Mouse (Mus musculus) G1E (cell line): ENCODE results near the gene Txndc11.

Experiments
- CTCF ChIP-seq: IDR thresholded peaks from 2 replicates; pipeline ENCODE4 v1.5.1; 2012; ENCODE audit warnings: low read depth, low read length, inconsistent platforms, mixed read lengths
- GATA1 ChIP-seq: IDR thresholded peaks from 2 replicates; pipeline ENCODE4 v1.6.1; 2012; ENCODE audit warnings: borderline replicate concordance, low read length, inconsistent platforms, mixed read lengths
- GATA2 ChIP-seq: IDR thresholded peaks from 2 replicates; pipeline ENCODE4 v1.6.1; 2012; ENCODE audit warnings: low read depth, low read length, inconsistent platforms, borderline replicate concordance
- POLR2AphosphoS5 ChIP-seq: IDR thresholded peaks from 2 replicates; pipeline ENCODE4 v1.6.1; 2012; ENCODE audit warnings: low read depth, low read length, inconsistent platforms; ENCODE audit not compliant: insufficient replicate concordance
- TAL1 ChIP-seq: conservative IDR thresholded peaks from 2 replicates; pipeline ENCODE4 v1.6.1; 2012; ENCODE audit warnings: low read depth, low read length, inconsistent platforms, mixed read lengths

- no peak for TF ChIP-seq CTCF
- no peak for TF ChIP-seq GATA1
- no peak for TF ChIP-seq TAL1
- TF ChIP-seq POLR2AphosphoS5, result no peak
- no peak for TF ChIP-seq GATA2
These were observed 64.6 kb downstream of the Txndc11 start for GRCm38 (mm10) chr16:11069710-11070420.
